Mouse (Mus musculus): ENCODE data around the gene Rbbp5. TPM values are rescaled to one million over a fixed set of nuclear protein-coding genes. Genes with fewer than 3 reads are reported as not detected.

Gene Rbbp5
- polyA plus RNA-seq, 1 experiment from 2014 or later: 40.3 TPM

- Histone ChIP-seq H3K27ac (ENCODE audit: low read depth) (no peak overlapping the region), H3K4me3 (ENCODE audit: low read depth, low read length) (no peak overlapping the region), H3K9ac (ENCODE audit: low read length) (no peak overlapping the region), H3K4me2 (ENCODE audit: low read length) (no peak overlapping the region), H3K4me1 (replicated peaks; ENCODE audit: control insufficient read depth, insufficient read depth, low read length) (no peaks in the 10 kb centered on the region), H3K9me3 (ENCODE audit: control insufficient read depth, low read length) (no peaks in the 10 kb centered on the region), H3K27me3 (replicated peaks; ENCODE audit: control insufficient read depth, insufficient read depth, low read length) (no peaks in the 10 kb centered on the region), H3K36me3 (ENCODE audit: control insufficient read depth, insufficient read depth, low read length) (no peaks in the 10 kb centered on the region)
- no peak for DNase-seq (ENCODE audit: low spot score)
- 76% methylated on average over 8 of the region's 8 CpGs for WGBS
- no peak for ATAC-seq (replicated peaks; ENCODE audit: low FRiP score, low TSS enrichment, low read depth)
These were observed 45.9 kb downstream of the Rbbp5 start for GRCm38 (mm10) chr1:132523048-132523447.

DNA sequence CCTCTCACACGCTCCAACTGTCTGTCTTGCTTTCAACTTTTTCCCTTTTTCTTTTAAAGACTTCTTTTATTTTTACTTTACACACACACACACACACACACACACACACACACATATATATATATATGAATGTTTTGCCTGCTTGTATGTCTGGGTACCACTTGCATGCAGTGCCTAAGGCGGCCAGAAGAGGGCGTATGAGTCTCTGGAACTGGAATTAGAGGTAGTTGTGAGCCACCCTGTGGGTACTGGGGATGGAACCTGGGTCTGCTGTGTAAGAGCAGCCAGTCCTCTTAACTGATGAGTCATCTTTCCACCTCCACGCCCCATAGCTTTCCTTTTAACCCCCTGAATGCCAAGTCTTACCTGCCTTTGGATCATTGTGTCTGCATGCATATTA is 46.8 kb downstream of the Rbbp5 start:
- Histone ChIP-seq H3K9me3 (ENCODE audit: control insufficient read depth, low read length) (no peaks in the 10 kb centered on the region), H3K27ac (ENCODE audit: low read depth) (no peak overlapping the region), H3K36me3 (ENCODE audit: control insufficient read depth, insufficient read depth, low read length) (no peaks in the 10 kb centered on the region), H3K27me3 (replicated peaks; ENCODE audit: control insufficient read depth, insufficient read depth, low read length) (no peaks in the 10 kb centered on the region), H3K4me3 (ENCODE audit: low read depth, low read length) (no peak overlapping the region), H3K4me1 (replicated peaks; ENCODE audit: control insufficient read depth, insufficient read depth, low read length) (no peaks in the 10 kb centered on the region), H3K9ac (ENCODE audit: low read length) (no peak overlapping the region), H3K4me2 (ENCODE audit: low read length) (no peak overlapping the region)
- 31% methylated on average over 4 of the region's 4 CpGs for WGBS
- ATAC-seq (replicated peaks; ENCODE audit: low FRiP score, low TSS enrichment, low read depth) (no peak), DNase-seq (ENCODE audit: low spot score) (no peak)

DNA sequence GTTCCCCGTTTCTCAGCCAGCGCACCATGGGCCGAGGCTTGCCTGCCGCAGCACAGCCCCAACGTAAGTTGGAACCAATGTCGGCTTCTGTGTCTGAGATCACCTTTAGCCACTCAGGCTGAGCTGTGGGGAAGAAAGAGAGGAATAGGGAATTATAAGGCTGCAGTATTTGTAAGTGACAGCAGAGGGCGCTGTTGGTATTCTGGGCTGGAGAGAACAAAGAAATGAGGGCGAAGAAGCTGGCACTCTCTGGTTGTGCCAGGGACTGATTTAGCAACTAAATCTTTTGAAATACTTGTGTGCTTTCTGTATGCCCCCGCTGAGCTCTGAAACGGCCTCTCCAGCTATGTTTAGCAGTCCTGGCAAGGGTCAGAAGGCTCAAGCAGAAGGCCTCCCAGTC is 48.7 kb downstream of the Rbbp5 start:
- WGBS: 7% methylated on average over 10 of the region's 10 CpGs
- peak; percentile 88 for DNase-seq (ENCODE audit: low spot score)
- Histone ChIP-seq H3K36me3 (ENCODE audit: control insufficient read depth, insufficient read depth, low read length) (no peaks in the 10 kb centered on the region), H3K4me3 (ENCODE audit: low read depth, low read length) (no peak overlapping the region), H3K27ac (ENCODE audit: low read depth) (no peak overlapping the region), H3K9ac (ENCODE audit: low read length) (no peak overlapping the region), H3K4me1 (replicated peaks; ENCODE audit: control insufficient read depth, insufficient read depth, low read length) (peaks cover 6% of the 10 kb centered on the region; the same call in 1 of the 2 replicates), H3K27me3 (replicated peaks; ENCODE audit: control insufficient read depth, insufficient read depth, low read length) (no peaks in the 10 kb centered on the region), H3K9me3 (ENCODE audit: control insufficient read depth, low read length) (no peaks in the 10 kb centered on the region), H3K4me2 (ENCODE audit: low read length) (no peak overlapping the region)
- ATAC-seq (replicated peaks; ENCODE audit: low FRiP score, low TSS enrichment, low read depth): no peak; the same call in 1 of the 2 replicates

DNA sequence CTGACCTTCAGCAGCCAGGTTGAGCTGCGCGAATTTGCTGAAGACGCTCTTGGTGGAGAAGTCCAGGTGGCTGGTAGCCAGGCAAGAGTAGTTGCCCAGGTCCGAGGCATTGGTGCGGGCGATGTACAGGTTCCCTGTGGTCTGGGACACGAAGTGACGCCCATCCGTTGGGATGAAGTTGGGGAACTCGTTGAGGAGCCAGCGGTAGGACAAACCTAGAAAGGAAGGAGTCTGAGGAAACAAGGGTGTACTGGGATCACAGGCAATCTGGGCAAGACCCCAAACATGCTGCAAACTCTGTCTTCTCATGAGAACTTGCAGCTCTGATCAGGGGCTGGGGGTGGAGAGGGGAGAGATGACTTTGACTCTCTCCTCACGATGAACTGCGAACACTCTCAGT is 50.9 kb downstream of the Rbbp5 start:
- peaks cover 10% of the 10 kb centered on the region for H3K4me1 ChIP-seq (replicated peaks; ENCODE audit: control insufficient read depth, insufficient read depth, low read length)
- H3K36me3 ChIP-seq (ENCODE audit: control insufficient read depth, insufficient read depth, low read length): no peaks in the 10 kb centered on the region
- ATAC-seq (replicated peaks; ENCODE audit: low FRiP score, low TSS enrichment, low read depth) (no peak), DNase-seq (ENCODE audit: low spot score) (no peak)
- no peak overlapping the region for H3K4me2 ChIP-seq (ENCODE audit: low read length)
- no peaks in the 10 kb centered on the region for H3K27me3 ChIP-seq (replicated peaks; ENCODE audit: control insufficient read depth, insufficient read depth, low read length)
- H3K9me3 ChIP-seq (ENCODE audit: control insufficient read depth, low read length): no peaks in the 10 kb centered on the region
- 94% methylated on average over 13 of the region's 13 CpGs for WGBS
- H3K4me3 ChIP-seq (ENCODE audit: low read depth, low read length): no peak overlapping the region
- no peak overlapping the region for H3K9ac ChIP-seq (ENCODE audit: low read length)
- no peak overlapping the region for H3K27ac ChIP-seq (ENCODE audit: low read depth)

DNA sequence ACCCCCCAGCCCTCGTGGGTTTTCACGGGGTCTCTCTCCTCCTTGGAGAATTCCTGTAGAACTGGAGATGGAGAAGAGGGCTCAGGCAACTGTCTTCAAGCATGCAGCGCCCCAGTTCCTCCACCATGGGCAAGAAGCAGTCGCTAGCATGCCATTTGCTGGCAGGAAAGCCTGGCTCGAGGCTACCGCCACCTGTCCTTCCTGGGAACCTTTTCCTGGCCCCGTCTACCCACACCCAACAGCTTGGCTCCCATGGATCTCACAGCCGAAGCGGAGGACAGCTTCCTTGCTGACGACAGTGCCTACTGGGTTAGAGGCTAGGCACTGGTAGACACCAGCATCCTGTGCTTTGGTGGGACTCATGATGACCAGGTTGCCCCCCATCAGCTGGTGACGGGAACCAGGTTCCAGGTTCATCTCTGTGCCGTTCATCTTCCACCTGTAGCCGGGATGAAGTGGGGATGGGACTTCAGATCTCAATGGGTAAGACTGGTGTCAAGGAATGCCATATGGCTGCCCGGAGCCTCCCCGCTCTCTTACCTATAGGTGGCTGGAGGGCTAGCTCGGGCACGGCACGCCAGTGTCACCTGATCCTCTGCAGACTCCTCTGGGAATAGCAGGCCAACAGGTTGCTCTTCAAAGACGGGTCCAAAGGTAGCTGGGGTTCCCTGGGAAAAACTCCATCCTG is 51.6 kb downstream of the Rbbp5 start:
- H3K4me1 ChIP-seq (replicated peaks; ENCODE audit: control insufficient read depth, insufficient read depth, low read length): peaks cover 14% of the 10 kb centered on the region
- no peak overlapping the region for H3K4me3 ChIP-seq (ENCODE audit: low read depth, low read length)
- DNase-seq (ENCODE audit: low spot score) (no peak), ATAC-seq (replicated peaks; ENCODE audit: low FRiP score, low TSS enrichment, low read depth) (no peak)
- 89% methylated on average over 19 of the region's 19 CpGs for WGBS
- H3K9me3 ChIP-seq (ENCODE audit: control insufficient read depth, low read length): no peaks in the 10 kb centered on the region
- H3K27me3 ChIP-seq (replicated peaks; ENCODE audit: control insufficient read depth, insufficient read depth, low read length): no peaks in the 10 kb centered on the region
- no peak overlapping the region for H3K9ac ChIP-seq (ENCODE audit: low read length)
- H3K36me3 ChIP-seq (ENCODE audit: control insufficient read depth, insufficient read depth, low read length): no peaks in the 10 kb centered on the region
- H3K4me2 ChIP-seq (ENCODE audit: low read length): no peak overlapping the region
- H3K27ac ChIP-seq (ENCODE audit: low read depth): no peak overlapping the region

- Histone ChIP-seq H3K4me3 (ENCODE audit: low read depth, low read length) (no peak overlapping the region), H3K36me3 (ENCODE audit: control insufficient read depth, insufficient read depth, low read length) (no peaks in the 10 kb centered on the region), H3K27ac (ENCODE audit: low read depth) (no peak overlapping the region), H3K4me1 (replicated peaks; ENCODE audit: control insufficient read depth, insufficient read depth, low read length) (peaks cover 18% of the 10 kb centered on the region), H3K4me2 (ENCODE audit: low read length) (no peak overlapping the region), H3K9me3 (ENCODE audit: control insufficient read depth, low read length) (no peaks in the 10 kb centered on the region), H3K27me3 (replicated peaks; ENCODE audit: control insufficient read depth, insufficient read depth, low read length) (0 out of 2 replicates have a peak, but pooled peaks cover 3% of the 10 kb centered on the region), H3K9ac (ENCODE audit: low read length) (no peak overlapping the region)
- ATAC-seq (replicated peaks; ENCODE audit: low FRiP score, low TSS enrichment, low read depth) (peak; percentile 23; the same call in 1 of the 2 replicates), DNase-seq (ENCODE audit: low spot score) (no peak)
- WGBS: 6% methylated on average over 5 of the region's 5 CpGs
These were observed 53.5 kb downstream of the Rbbp5 start for GRCm38 (mm10) chr1:132530631-132531191.

DNA sequence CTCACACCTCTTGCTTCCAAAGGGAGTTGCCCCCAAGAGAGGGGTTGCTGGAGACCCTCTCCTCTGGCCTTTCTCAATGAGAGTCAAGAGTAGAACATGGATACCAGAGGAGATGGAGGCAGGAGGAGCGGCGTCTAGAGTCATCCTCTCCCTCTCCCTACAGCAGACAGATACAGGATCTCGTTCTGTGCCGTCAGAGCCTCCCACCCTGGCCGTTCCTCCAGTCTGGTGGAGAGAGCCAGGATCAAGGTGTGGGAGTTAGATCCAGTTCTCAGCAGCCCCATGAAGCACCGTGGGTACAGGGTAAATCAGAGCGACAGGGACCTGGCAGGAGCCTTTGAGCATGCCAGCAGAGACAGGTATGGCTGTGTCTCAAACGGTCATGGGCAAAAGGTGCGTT is 55.4 kb downstream of the Rbbp5 start:
- no peak for ATAC-seq (replicated peaks; ENCODE audit: low FRiP score, low TSS enrichment, low read depth)
- Histone ChIP-seq H3K27me3 (replicated peaks; ENCODE audit: control insufficient read depth, insufficient read depth, low read length) (0 out of 2 replicates have a peak, but pooled peaks cover 3% of the 10 kb centered on the region), H3K9ac (ENCODE audit: low read length) (no peak overlapping the region), H3K9me3 (ENCODE audit: control insufficient read depth, low read length) (no peaks in the 10 kb centered on the region), H3K4me1 (replicated peaks; ENCODE audit: control insufficient read depth, insufficient read depth, low read length) (peaks cover 18% of the 10 kb centered on the region), H3K4me2 (ENCODE audit: low read length) (no peak overlapping the region), H3K27ac (ENCODE audit: low read depth) (no peak overlapping the region), H3K36me3 (ENCODE audit: control insufficient read depth, insufficient read depth, low read length) (no peaks in the 10 kb centered on the region), H3K4me3 (ENCODE audit: low read depth, low read length) (no peak overlapping the region)
- WGBS: 60% methylated on average over 9 of the region's 9 CpGs
- no peak for DNase-seq (ENCODE audit: low spot score)

GRCm38 (mm10) chr1:132533840-132534239 is 56.7 kb downstream of the Rbbp5 start:
- Histone ChIP-seq H3K4me2 (ENCODE audit: low read length) (no peak overlapping the region), H3K9me3 (ENCODE audit: control insufficient read depth, low read length) (no peaks in the 10 kb centered on the region), H3K27me3 (replicated peaks; ENCODE audit: control insufficient read depth, insufficient read depth, low read length) (0 out of 2 replicates have a peak, but pooled peaks cover 3% of the 10 kb centered on the region), H3K4me3 (ENCODE audit: low read depth, low read length) (no peak overlapping the region), H3K27ac (ENCODE audit: low read depth) (no peak overlapping the region), H3K36me3 (ENCODE audit: control insufficient read depth, insufficient read depth, low read length) (no peaks in the 10 kb centered on the region), H3K4me1 (replicated peaks; ENCODE audit: control insufficient read depth, insufficient read depth, low read length) (peaks cover 18% of the 10 kb centered on the region), H3K9ac (ENCODE audit: low read length) (no peak overlapping the region)
- ATAC-seq (replicated peaks; ENCODE audit: low FRiP score, low TSS enrichment, low read depth) (no peak), DNase-seq (ENCODE audit: low spot score) (no peak)
- 5% methylated on average over 8 of the region's 8 CpGs for WGBS

DNA sequence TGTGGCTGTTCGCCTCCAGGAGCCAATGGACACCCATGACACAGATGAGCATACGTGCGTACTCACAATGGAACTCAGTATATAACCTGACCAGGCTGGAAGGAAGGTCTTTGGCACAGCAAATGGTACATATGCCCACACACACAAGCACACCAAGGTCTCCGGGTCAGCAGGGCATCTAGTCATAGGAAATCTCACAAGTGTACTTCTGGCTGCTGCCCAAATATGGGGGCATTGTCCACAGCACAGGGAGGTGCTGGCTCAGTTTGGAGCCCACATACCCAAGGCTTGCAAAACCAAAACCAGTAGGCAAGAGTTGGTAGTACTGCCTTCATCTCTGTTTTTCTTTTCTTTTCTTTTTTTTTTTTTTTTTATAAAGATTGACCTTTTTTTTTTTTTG is 58.4 kb downstream of the Rbbp5 start:
- no peaks in the 10 kb centered on the region for H3K36me3 ChIP-seq (ENCODE audit: control insufficient read depth, insufficient read depth, low read length)
- H3K27ac ChIP-seq (ENCODE audit: low read depth): no peak overlapping the region
- H3K27me3 ChIP-seq (replicated peaks; ENCODE audit: control insufficient read depth, insufficient read depth, low read length): 0 out of 2 replicates have a peak, but pooled peaks cover 3% of the 10 kb centered on the region
- no peak overlapping the region for H3K4me3 ChIP-seq (ENCODE audit: low read depth, low read length)
- ATAC-seq (replicated peaks; ENCODE audit: low FRiP score, low TSS enrichment, low read depth): no peak
- H3K9me3 ChIP-seq (ENCODE audit: control insufficient read depth, low read length): no peaks in the 10 kb centered on the region
- DNase-seq (ENCODE audit: low spot score): no peak
- H3K4me1 ChIP-seq (replicated peaks; ENCODE audit: control insufficient read depth, insufficient read depth, low read length): peaks cover 14% of the 10 kb centered on the region
- WGBS: 90% methylated on average over 4 of the region's 4 CpGs
- H3K9ac ChIP-seq (ENCODE audit: low read length): no peak overlapping the region
- no peak overlapping the region for H3K4me2 ChIP-seq (ENCODE audit: low read length)

All from intestine, embryonic 14.5 days (tissue).